Mouse (Mus musculus) lung, embryonic 14.5 days (tissue): Measurements from ENCODE around the gene Mfsd12. TPM values are rescaled to one million over a fixed set of nuclear protein-coding genes. Genes with fewer than 3 reads are reported as not detected.

Source experiments
- ATAC-seq: fragments of 200-750 bp; cut with Nextera tagmentation; 2 replicates; pipeline ENCODE4 v1.8.0; 2017; ENCODE audit warnings: mild to moderate bottlenecking, moderate TSS enrichment, moderate library complexity; ENCODE audit not compliant: insufficient read depth
- DNase-seq: peaks from one replicate; pipeline ENCODE4 v3.0.0-alpha.2; 2015
- H3K27ac ChIP-seq: fragments of 300-500 bp; sonication (generic); 2 replicates; pipeline ENCODE4 v1.5.1; 2014; ENCODE audit warnings: low read depth, mild to moderate bottlenecking, moderate library complexity
- H3K27me3 ChIP-seq: fragments of 300-500 bp; sonication (generic); 2 replicates; pipeline ENCODE4 v1.6.1; 2014; ENCODE audit warnings: low read length, control low read depth; ENCODE audit not compliant: insufficient read depth
- H3K36me3 ChIP-seq: fragments of 300-500 bp; sonication (generic); 2 replicates; pipeline ENCODE4 v1.6.1; 2014; ENCODE audit warnings: control low read depth; ENCODE audit not compliant: insufficient read depth
- H3K4me1 ChIP-seq: fragments of 300-500 bp; sonication (generic); 2 replicates; pipeline ENCODE4 v1.6.1; 2014; ENCODE audit warnings: antibody characterized with exemption, control low read depth; ENCODE audit not compliant: insufficient read depth
- H3K4me2 ChIP-seq: fragments of 300-500 bp; sonication (generic); 2 replicates; pipeline ENCODE4 v1.6.1; 2014; ENCODE audit warnings: mild to moderate bottlenecking
- H3K4me3 ChIP-seq: fragments of 300-500 bp; sonication (generic); 2 replicates; pipeline ENCODE4 v1.5.1; 2014; ENCODE audit warnings: low read depth, low read length
- H3K9ac ChIP-seq: fragments of 300-500 bp; sonication (generic); 2 replicates; pipeline ENCODE4 v1.6.1; 2014
- H3K9me3 ChIP-seq: fragments of 300-500 bp; sonication (generic); 2 replicates; pipeline ENCODE4 v1.6.1; 2016; ENCODE audit warnings: low read depth, low read length, control low read depth
- CTCF ChIP-seq: IDR thresholded peaks from 2 replicates; pipeline ENCODE4 v1.5.1; 2016; ENCODE audit warnings: antibody characterized with exemption, low read depth
- WGBS: fragments of 180-500 bp; shearing (Covaris S2); extraction: QIAGEN DNeasy Blood & Tissue Kit; methylation state at CpG from one replicate; pipeline ENCODE4 v1.1.7; 2014; 5-methylcytosine and 5-hydroxymethylcytosine counted together
- polyA plus RNA-seq: library from polyadenylated mRNA; unstranded; fragments of >200 nt; fragmentation: Nextera tagmentation; extraction: Ambion mirVana; gene quantifications from 2 replicates; pipeline ENCODE4 v1.2.1, GENCODE M21; 2014

The Mfsd12 gene
- polyA plus RNA-seq, 1 experiment from 2014 or later = 7.7 TPM

DNA sequence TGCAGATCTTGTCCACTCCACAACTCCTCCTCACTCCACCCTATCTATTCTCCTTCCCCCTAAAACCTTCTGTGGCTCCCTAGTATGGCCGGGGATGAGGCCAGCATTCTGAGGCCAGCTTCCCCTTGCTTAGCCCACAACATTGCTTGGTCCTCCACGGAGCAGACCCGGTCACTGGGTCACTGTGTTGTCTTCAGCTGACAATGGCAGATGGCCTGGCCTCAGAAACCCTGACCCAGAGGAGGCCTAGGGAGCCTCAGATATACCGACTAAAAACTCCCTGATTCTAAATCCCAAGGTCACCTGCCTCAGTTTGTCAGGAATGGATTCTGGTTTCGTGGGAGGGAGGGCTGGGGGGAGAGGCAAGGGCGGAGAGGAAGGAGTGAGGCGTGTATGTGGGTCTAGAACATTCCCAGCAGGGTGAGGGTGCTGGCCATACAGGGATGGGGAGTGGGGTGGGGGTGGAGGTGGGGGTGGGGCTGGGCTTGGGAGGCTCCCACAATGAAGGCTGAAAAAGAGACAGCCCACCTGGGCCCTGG, 45.0 kb downstream of the Mfsd12 start:
- 15% methylated on average over 7 of the region's 7 CpGs for WGBS

GRCm38 (mm10) chr10:81403511-81403910, 46.2 kb downstream of the Mfsd12 start:
- H3K9me3 ChIP-seq = no peaks in the 10 kb centered on the region
- no peak overlapping the region for H3K4me3 ChIP-seq
- TF ChIP-seq CTCF = no peak
- no peak for DNase-seq
- H3K9ac ChIP-seq = peak overlapping the region; percentile 1; the same call in 1 of the 2 replicates
- H3K4me1 ChIP-seq = peaks cover 41% of the 10 kb centered on the region
- H3K27ac ChIP-seq = peak overlapping the region; percentile 88
- H3K27me3 ChIP-seq = no peaks in the 10 kb centered on the region
- WGBS = 60% methylated on average over 10 of the region's 10 CpGs
- no peak for ATAC-seq
- H3K36me3 ChIP-seq = peaks cover 84% of the 10 kb centered on the region
- H3K4me2 ChIP-seq = no peak overlapping the region

More for the DNA sequence above, 45.0 kb downstream of the Mfsd12 start:
- Histone ChIP-seq H3K36me3 (peaks cover 84% of the 10 kb centered on the region), H3K4me2 (peak overlapping the region; percentile 46), H3K27me3 (no peaks in the 10 kb centered on the region), H3K9ac (peak overlapping the region; percentile 7; the same call in 1 of the 2 replicates), H3K27ac (peak overlapping the region; percentile 88), H3K4me3 (peak overlapping the region; percentile 10), H3K4me1 (peaks cover 29% of the 10 kb centered on the region), H3K9me3 (no peaks in the 10 kb centered on the region)
- DNase-seq = no peak
- TF ChIP-seq CTCF = no peak
- peak; percentile 1 for ATAC-seq

GRCm38 (mm10) chr10:81404082-81404481, 46.8 kb downstream of the Mfsd12 start:
- no peak overlapping the region for H3K4me3 ChIP-seq
- WGBS = 26% methylated on average over 9 of the region's 9 CpGs
- ATAC-seq (no peak), DNase-seq (no peak)
- H3K27me3 ChIP-seq = no peaks in the 10 kb centered on the region
- no peak for TF ChIP-seq CTCF
- H3K36me3 ChIP-seq = peaks cover 85% of the 10 kb centered on the region
- peaks cover 43% of the 10 kb centered on the region for H3K4me1 ChIP-seq
- H3K4me2 ChIP-seq = no peak overlapping the region
- H3K27ac ChIP-seq = no peak overlapping the region
- H3K9ac ChIP-seq = no peak overlapping the region
- H3K9me3 ChIP-seq = no peaks in the 10 kb centered on the region

DNA sequence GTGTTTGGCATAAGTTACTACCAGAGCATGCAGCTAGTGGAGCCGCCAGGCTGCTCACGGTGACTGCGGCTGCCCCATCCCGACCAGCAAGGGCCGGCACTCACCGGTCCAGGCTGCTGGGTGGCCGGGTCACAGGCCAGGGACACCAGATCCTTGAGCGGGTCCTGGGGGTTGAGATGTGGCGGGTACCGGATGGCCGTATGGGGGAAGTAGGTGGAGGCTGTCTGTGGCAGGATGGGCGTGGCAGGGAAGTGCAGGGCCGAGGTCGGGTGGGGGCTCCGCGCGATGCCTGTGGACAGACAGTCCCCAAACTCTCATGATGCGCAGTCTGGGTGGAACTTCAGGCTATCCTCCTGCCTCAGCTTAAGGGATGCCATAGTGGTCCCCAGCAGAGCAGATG, 47.4 kb downstream of the Mfsd12 start:
- ATAC-seq = no peak
- 59% methylated on average over 18 of the region's 18 CpGs for WGBS
- Histone ChIP-seq H3K9ac (no peak overlapping the region), H3K27me3 (no peaks in the 10 kb centered on the region), H3K4me3 (no peak overlapping the region), H3K9me3 (no peaks in the 10 kb centered on the region), H3K4me1 (peaks cover 43% of the 10 kb centered on the region), H3K36me3 (peaks cover 83% of the 10 kb centered on the region), H3K27ac (no peak overlapping the region), H3K4me2 (no peak overlapping the region)
- no peak for TF ChIP-seq CTCF
- DNase-seq = no peak

DNA sequence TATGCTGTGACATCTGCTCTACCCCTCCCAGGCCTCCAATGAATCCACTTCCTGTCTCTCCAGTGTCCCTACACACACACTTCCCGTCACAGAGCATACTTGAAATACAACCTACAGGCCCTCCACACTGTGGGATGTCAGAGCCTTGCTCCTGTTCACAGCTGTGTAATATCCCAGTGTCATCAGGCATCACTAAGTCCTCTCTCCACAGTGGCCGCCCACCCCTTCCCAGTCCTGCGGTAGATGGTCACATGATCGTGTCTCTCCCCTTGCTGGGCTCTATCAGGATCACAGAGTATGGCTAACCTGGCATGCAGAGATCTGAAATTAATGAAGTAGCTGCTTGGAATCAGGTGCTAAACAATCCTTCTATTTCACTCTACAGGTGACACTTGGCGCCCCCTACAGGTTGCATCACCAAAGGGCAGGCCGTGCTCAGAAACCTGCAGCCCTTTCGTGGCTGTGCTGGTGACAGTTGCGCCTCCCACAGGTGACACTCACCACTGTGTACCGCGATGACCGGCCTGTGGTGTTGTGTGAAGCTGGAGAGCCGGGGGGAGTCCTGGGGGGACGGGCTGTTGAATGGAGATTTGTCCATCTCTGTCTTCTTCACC, 48.4 kb downstream of the Mfsd12 start:
- no peak overlapping the region for H3K27ac ChIP-seq
- H3K36me3 ChIP-seq = peaks cover 73% of the 10 kb centered on the region
- peak; percentile 63 for DNase-seq
- peaks cover 43% of the 10 kb centered on the region for H3K4me1 ChIP-seq
- no peak overlapping the region for H3K4me3 ChIP-seq
- H3K9ac ChIP-seq = no peak overlapping the region
- no peak overlapping the region for H3K4me2 ChIP-seq
- no peaks in the 10 kb centered on the region for H3K27me3 ChIP-seq
- peak; percentile 74 for TF ChIP-seq CTCF
- H3K9me3 ChIP-seq = no peaks in the 10 kb centered on the region
- no peak for ATAC-seq
- WGBS = 48% methylated on average over 13 of the region's 13 CpGs

GRCm38 (mm10) chr10:81406504-81407440, 49.5 kb downstream of the Mfsd12 start:
- WGBS = 38% methylated on average over 24 of the region's 24 CpGs
- Histone ChIP-seq H3K9ac (peak overlapping the region; percentile 38; the same call in 1 of the 2 replicates), H3K36me3 (peaks cover 67% of the 10 kb centered on the region), H3K9me3 (no peaks in the 10 kb centered on the region), H3K4me3 (peak overlapping the region; percentile 27), H3K4me2 (peak overlapping the region; percentile 56), H3K27ac (peak overlapping the region; percentile 36; the same call in 1 of the 2 replicates), H3K4me1 (peaks cover 45% of the 10 kb centered on the region), H3K27me3 (no peaks in the 10 kb centered on the region)
- TF ChIP-seq CTCF = no peak
- ATAC-seq = no peak
- no peak for DNase-seq
